8 mouse cellular contexts compared by ENCODE assay signal in the genomic region with DNA sequence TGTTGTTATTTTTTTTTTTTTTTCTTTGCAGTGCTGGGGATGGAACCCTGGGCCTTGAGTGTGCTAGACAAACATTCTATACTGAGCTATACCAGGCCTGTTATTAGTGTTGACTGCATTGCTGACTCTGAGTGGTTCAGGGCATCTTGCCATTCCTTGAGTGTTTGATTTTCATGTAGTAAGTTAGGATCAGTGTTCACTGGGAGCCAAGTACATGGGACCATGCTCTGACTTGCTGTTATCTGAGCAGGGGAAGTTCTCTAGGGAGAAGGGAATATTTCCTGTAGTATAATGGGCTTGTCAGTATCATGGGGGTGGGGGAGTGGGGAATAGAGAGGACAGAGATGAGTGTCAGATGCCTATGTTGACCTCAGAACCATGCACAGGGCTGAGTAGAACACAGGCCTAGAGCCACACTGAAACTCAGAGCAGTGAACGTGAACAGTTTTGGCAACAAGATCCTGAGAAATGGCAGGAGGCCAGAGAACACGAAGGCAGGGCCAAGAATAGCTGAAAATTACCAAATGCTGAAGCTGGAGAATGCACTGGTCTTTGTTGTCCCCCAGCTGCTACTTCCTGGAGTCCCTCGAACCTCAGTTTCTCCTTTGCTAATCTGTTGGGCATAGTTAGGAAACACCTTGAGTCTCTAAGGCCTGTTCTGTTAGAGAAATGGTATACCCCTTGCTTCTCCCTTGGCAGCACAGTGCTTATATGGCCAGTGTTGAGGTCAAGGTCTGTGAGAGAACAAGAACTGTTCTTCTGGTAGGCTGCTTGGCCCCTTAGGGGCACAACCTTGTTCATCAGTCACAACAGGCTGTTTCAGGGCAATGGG. TPM values are rescaled to one million over a fixed set of nuclear protein-coding genes. Genes with fewer than 3 reads are reported as not detected.
A peak's percentile ranks its signal among the peaks of the same experiment; 100 is the strongest.
DNase-seq lines count a peak whose midpoint lies in the region; ATAC-seq and TF ChIP-seq lines count a peak whose summit lies in the region.

No protein-coding gene starts in this region.

- no peak for TF ChIP-seq CTCF in CH12.LX (conservative IDR thresholded peaks at IDR 0.05 in 1 of 2, IDR thresholded peaks at IDR 0.05 in 1 of 2; ENCODE audit: low read depth in 2 of 2, low read length in 2 of 2)
- TF ChIP-seq CTCF in layer of hippocampus, adult 2 months (conservative IDR thresholded peaks at IDR 0.05) = no peak
- TF ChIP-seq CTCF in testis, adult 2 months (IDR thresholded peaks at IDR 0.05; ENCODE audit: control insufficient read depth, insufficient read depth, insufficient replicate concordance, low read depth, low read length) = no peak

- peak overlapping the region; percentile 74 for H3K27ac ChIP-seq in CH12.LX (ENCODE audit: insufficient read depth, low read depth)
- peak overlapping the region; percentile 87 to 96 for H3K27ac ChIP-seq in heart, embryonic 14.5 days (replicated peaks in 1 of 2; ENCODE audit: control insufficient read depth in 1 of 2, insufficient read depth in 1 of 2, low read depth in 2 of 2, low read length in 2 of 2)
- H3K27ac ChIP-seq in layer of hippocampus, adult 2 months = peak overlapping the region; percentile 83
- H3K27ac ChIP-seq in lung, embryonic 16.5 days (ENCODE audit: low read length) = peak overlapping the region; percentile 99
- H3K27ac ChIP-seq in testis, adult 2 months (ENCODE audit: control insufficient read depth, insufficient read depth, low read depth, low read length) = peak overlapping the region; percentile 41

- H3K79me2 ChIP-seq in CH12.LX (replicated peaks; ENCODE audit: control insufficient read depth, extremely low read depth, insufficient read depth, poor library complexity, severe bottlenecking) = peaks cover 81% of the 10 kb centered on the region

- H3K4me3 ChIP-seq in CH12.LX (replicated peaks in 1 of 3; ENCODE audit: low read depth in 2 of 3, low read length in 2 of 3, poor library complexity in 1 of 3) = no peak overlapping the region
- H3K4me3 ChIP-seq in heart, embryonic 14.5 days (ENCODE audit: control insufficient read depth in 1 of 2, insufficient read depth in 1 of 2, low read depth in 1 of 2, low read length in 2 of 2) = no peak overlapping the region
- no peak overlapping the region for H3K4me3 ChIP-seq in layer of hippocampus, adult 2 months
- no peak overlapping the region for H3K4me3 ChIP-seq in lung, embryonic 16.5 days (ENCODE audit: low read length)
- no peak overlapping the region for H3K4me3 ChIP-seq in testis, adult 2 months (ENCODE audit: control insufficient read depth, low read depth, low read length)

- peak; percentile 56; the same call in 1 of the 2 replicates for TF ChIP-seq EP300 in CH12.LX (IDR thresholded peaks at IDR 0.05; ENCODE audit: low read length)

- H3K4me2 ChIP-seq in CH12.LX (ENCODE audit: insufficient read depth, low read depth, poor library complexity, severe bottlenecking) = peak overlapping the region; percentile 21
- H3K4me2 ChIP-seq in heart, embryonic 14.5 days (ENCODE audit: low read length) = peak overlapping the region; percentile 34
- H3K4me2 ChIP-seq in lung, embryonic 16.5 days (ENCODE audit: low read depth, low read length) = 0 out of 2 replicates have a peak overlapping the region, but pooled peaks have one; percentile 10

- WGBS in heart, embryonic 14.5 days = 9% methylated on average over 3 of the region's 3 CpGs
- 4% methylated on average over 3 of the region's 3 CpGs for WGBS in lung, embryonic 16.5 days

- in situ Hi-C loops in CH12.LX (cut with MboI; ENCODE audit: low pct_ligation_motif_present, low pct_unique_long_range_greater_than_20kb, low sequenced_read_pairs) = no loop called here

- TF ChIP-seq POLR2A in CH12.LX (IDR thresholded peaks at IDR 0.05; ENCODE audit: low read depth, low read length) = no peak
- no peak for TF ChIP-seq POLR2A in testis, adult 2 months (IDR thresholded peaks at IDR 0.05; ENCODE audit: control insufficient read depth, low read depth, low read length)

- H3K9me3 ChIP-seq in CH12.LX (replicated peaks; ENCODE audit: low read length) = no peaks in the 10 kb centered on the region
- no peaks in the 10 kb centered on the region for H3K9me3 ChIP-seq in heart, embryonic 14.5 days (ENCODE audit: control insufficient read depth, low read length)
- H3K9me3 ChIP-seq in lung, embryonic 16.5 days (ENCODE audit: control insufficient read depth, low read length) = no peaks in the 10 kb centered on the region

- H3K36me3 ChIP-seq in CH12.LX (replicated peaks in 1 of 2; ENCODE audit: control insufficient read depth in 1 of 2, insufficient read depth in 1 of 2, low read length in 1 of 2) = peaks cover 12 to 54% of the 10 kb centered on the region in 2 experiments
- H3K36me3 ChIP-seq in heart, embryonic 14.5 days (ENCODE audit: control insufficient read depth, insufficient read depth, low read length) = peaks cover 18% of the 10 kb centered on the region
- peaks cover 4% of the 10 kb centered on the region for H3K36me3 ChIP-seq in lung, embryonic 16.5 days (ENCODE audit: control insufficient read depth, insufficient read depth, low read length)
- no peaks in the 10 kb centered on the region for H3K36me3 ChIP-seq in testis, adult 2 months (ENCODE audit: control insufficient read depth, insufficient read depth, low read length)

- no peaks in the 10 kb centered on the region for H3K27me3 ChIP-seq in CH12.LX (replicated peaks)
- no peaks in the 10 kb centered on the region for H3K27me3 ChIP-seq in heart, embryonic 14.5 days (ENCODE audit: control insufficient read depth, insufficient read depth, low read length)
- no peaks in the 10 kb centered on the region for H3K27me3 ChIP-seq in lung, embryonic 16.5 days (ENCODE audit: control insufficient read depth, insufficient read depth, low read depth, low read length)
- no peaks in the 10 kb centered on the region for H3K27me3 ChIP-seq in testis, adult 2 months (ENCODE audit: control insufficient read depth, insufficient read depth, low read length)

- dilution Hi-C loops in CH12.LX (cut with MboI; ENCODE audit: extremely low pct_ligation_motif_present, extremely low pct_unique_long_range_greater_than_20kb, low sequenced_read_pairs) = no loop called here

- peak; percentile 64 for ATAC-seq in heart, embryonic 14.5 days (ENCODE audit: insufficient number of reproducible peaks, insufficient read depth, low FRiP score, low read depth)
- ATAC-seq in lung, embryonic 16.5 days (ENCODE audit: low read depth) = peak; percentile 95
- no peak for ATAC-seq in monocyte, adult 5-6 weeks (replicated peaks; ENCODE audit: insufficient number of reproducible peaks, low FRiP score, low TSS enrichment, poor library complexity, severe bottlenecking)

- no peak for TF ChIP-seq RAD21 in CH12.LX (IDR thresholded peaks at IDR 0.05; ENCODE audit: low read depth, low read length)

- H3K4me1 ChIP-seq in CH12.LX (ENCODE audit: control insufficient read depth in 1 of 2, insufficient read depth in 2 of 2) = peaks cover 48 to 72% of the 10 kb centered on the region in 2 experiments
- peaks cover 26 to 70% of the 10 kb centered on the region in 2 experiments for H3K4me1 ChIP-seq in heart, embryonic 14.5 days (ENCODE audit: control insufficient read depth in 2 of 2, insufficient read depth in 2 of 2, low read length in 2 of 2)
- H3K4me1 ChIP-seq in lung, embryonic 16.5 days (replicated peaks; ENCODE audit: control insufficient read depth, insufficient read depth, low read length) = peaks cover 34% of the 10 kb centered on the region
- no peaks in the 10 kb centered on the region; the same call in 1 of the 2 replicates for H3K4me1 ChIP-seq in testis, adult 2 months (ENCODE audit: control insufficient read depth, insufficient read depth, low read length)

- DNase-seq in CH12.LX (ENCODE audit: extremely low read depth) = no peak
- DNase-seq in adrenal gland, adult 8-10 months = peak; percentile 69
- DNase-seq in fibroblast of lung, adult 2 months (ENCODE audit: low read depth) = peak; percentile 89
- peak; percentile 82 for DNase-seq in layer of hippocampus, adult 2 months (ENCODE audit: low spot score in 2 of 2)

- 0 out of 2 replicates have a peak overlapping the region, but pooled peaks have one; percentile 13 for H3K9ac ChIP-seq in CH12.LX (ENCODE audit: insufficient read depth, low read depth)
- H3K9ac ChIP-seq in heart, embryonic 14.5 days (ENCODE audit: low read length) = peak overlapping the region; percentile 18; the same call in 1 of the 2 replicates
- H3K9ac ChIP-seq in lung, embryonic 16.5 days (ENCODE audit: low read length) = peak overlapping the region; percentile 39; the same call in 1 of the 2 replicates

TF ChIP-seq in CH12.LX, 34 proteins besides CTCF, POLR2A, EP300 and RAD21:
- no peak for TF ChIP-seq ETS1 (conservative IDR thresholded peaks at IDR 0.05; ENCODE audit: low read depth, low read length)
- peak; percentile 42; the same call in 1 of the 2 replicates for TF ChIP-seq ZNF384 (IDR thresholded peaks at IDR 0.05; ENCODE audit: low read depth, low read length)
- peak; percentile 72; the same call in 1 of the 2 replicates for TF ChIP-seq IRF4 (IDR thresholded peaks at IDR 0.05; ENCODE audit: low read depth, low read length)
- TF ChIP-seq UBTF (IDR thresholded peaks at IDR 0.05; ENCODE audit: low read depth, low read length) = no peak
- TF ChIP-seq MAX (IDR thresholded peaks at IDR 0.05; ENCODE audit: low read length) = no peak
- TF ChIP-seq USF1 (IDR thresholded peaks at IDR 0.05; ENCODE audit: low read depth, low read length) = no peak
- TF ChIP-seq POLR2AphosphoS2 (IDR thresholded peaks at IDR 0.05; ENCODE audit: low read depth, low read length) = no peak
- 0 out of 2 replicates have a peak, but pooled peaks have one; percentile 22 for TF ChIP-seq ELF1 (IDR thresholded peaks at IDR 0.05; ENCODE audit: low read depth, low read length)
- TF ChIP-seq TCF12 (IDR thresholded peaks at IDR 0.05; ENCODE audit: low read depth, low read length) = no peak
- TF ChIP-seq CHD1 (IDR thresholded peaks at IDR 0.05; ENCODE audit: low read depth, low read length) = no peak
- TF ChIP-seq BHLHE40 (IDR thresholded peaks at IDR 0.05; ENCODE audit: low read depth, low read length) = peak; percentile 50; the same call in 1 of the 2 replicates

RNA-seq across cellular contexts. Expression of a gene that starts 26.6 kb away (rescaled TPM):
- 73.4 and 89.9 TPM in 2 replicates for total RNA-seq in CH12.LX (2012; rRNA removed)
- 57.5 and 58.0 TPM in 2 replicates for total RNA-seq in CH12.LX (2014; rRNA removed)
- 73.8 and 77.3 TPM in 2 replicates for polyA plus RNA-seq in CH12.LX (2012; ENCODE audit: insufficient read length, low read depth)
- 10 to 100 TPM; 38.9 to 56.4 (median 54.5) TPM for total RNA-seq in adrenal gland, adult 8-10 months (2022)
- 24.7 and 29.4 TPM in 2 replicates for polyA plus RNA-seq in heart, embryonic 14.5 days (2014; fragmentation: Nextera tagmentation; extraction: Ambion mirVana)
- total RNA-seq in layer of hippocampus, adult 2 months (2021) = 100 to 1,000 TPM; 103 to 117 TPM
- 32.9 and 33.9 TPM in 2 replicates for polyA plus RNA-seq in lung, embryonic 16.5 days (2015; fragmentation: Nextera tagmentation; extraction: Ambion mirVana)
- 69.6 and 69.7 TPM in 2 replicates for polyA plus RNA-seq in testis, adult 2 months (2012; rRNA removed)
- 98.9 to 146 TPM (median 146 TPM) in 3 replicates for total RNA-seq in monocyte, adult 5-6 weeks (2017)

Comparison
In these comparisons a context has a peak if more than half of its experiments do, and no peak if none do; other contexts are left out.
1. H3K27ac ChIP-seq: peak in every context shown above with its lines; median percentile 99 in lung, embryonic 16.5 days; 92 in heart, embryonic 14.5 days; 83 in layer of hippocampus, adult 2 months; 74 in CH12.LX; 41 in testis, adult 2 months.